Mouse (Mus musculus) liver, adult 2 months (tissue): ENCODE measurements around the gene Mocs3.

Source experiments
- CTCF ChIP-seq: fragments of 200-500 bp; IDR thresholded peaks from 2 replicates; pipeline ENCODE4 v1.5.1; 2011; ENCODE audit warnings: low read depth, low read length, control low read depth
- POLR2A ChIP-seq: fragments of 200-500 bp; IDR thresholded peaks from 2 replicates; pipeline ENCODE4 v1.6.1; 2011; ENCODE audit warnings: low read length, control low read depth; ENCODE audit not compliant: insufficient read depth; ENCODE audit errors: extremely low read depth

- TF ChIP-seq POLR2A = no peak
- no peak for TF ChIP-seq CTCF
Observed at GRCm38 (mm10) chr2:168233286-168233685, 2.9 kb downstream of the Mocs3 start.
